Mouse (Mus musculus): Measurements from ENCODE around the gene Jam3. TPM values are rescaled to one million over a fixed set of nuclear protein-coding genes. Genes with fewer than 3 reads are reported as not detected.

Gene Jam3
- total and polyA plus RNA-seq, 3 experiments: 0.17 to 2.0 (median 0.72) TPM

DNA sequence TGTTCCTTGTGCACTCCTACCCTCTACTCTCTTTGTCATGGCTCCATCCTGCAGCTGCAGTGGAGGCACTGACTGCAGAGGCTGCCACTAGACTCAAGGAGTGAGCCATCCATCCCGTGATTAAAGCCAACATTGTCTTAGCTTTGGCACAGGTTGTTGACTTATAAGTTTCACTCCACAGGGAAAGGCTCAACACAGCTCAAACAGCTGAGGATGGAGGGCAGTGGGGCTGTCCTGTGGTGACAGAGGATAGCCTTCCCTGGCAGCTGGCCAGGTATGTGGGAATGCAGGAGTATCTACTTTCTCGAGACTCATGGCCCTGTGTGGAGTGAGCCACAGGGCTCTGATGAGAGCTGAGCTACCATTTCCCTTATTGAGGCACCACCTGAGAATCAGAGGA lies 34.1 kb upstream of the Jam3 start:
- dilution Hi-C loops (cut with MboI; ENCODE audit: extremely low pct_ligation_motif_present, extremely low pct_unique_long_range_greater_than_20kb, low sequenced_read_pairs): no loop called here
- no peak overlapping the region for H3K4me2 ChIP-seq (ENCODE audit: insufficient read depth, low read depth, poor library complexity, severe bottlenecking)
- no peak overlapping the region for H3K27ac ChIP-seq (ENCODE audit: insufficient read depth, low read depth)
- peaks cover 14 to 44% of the 10 kb centered on the region in 2 experiments for H3K4me1 ChIP-seq (ENCODE audit: control insufficient read depth in 1 of 2, insufficient read depth in 2 of 2)
- in situ Hi-C loops (cut with MboI; ENCODE audit: low pct_ligation_motif_present, low pct_unique_long_range_greater_than_20kb, low sequenced_read_pairs): no loop called here
- H3K27me3 ChIP-seq (replicated peaks): no peaks in the 10 kb centered on the region
- no peak overlapping the region for H3K4me3 ChIP-seq (replicated peaks in 1 of 3; ENCODE audit: low read depth in 2 of 3, low read length in 2 of 3, poor library complexity in 1 of 3)
- no peak overlapping the region for H3K9ac ChIP-seq (ENCODE audit: insufficient read depth, low read depth)
- TF ChIP-seq E2F4 (IDR thresholded peaks at IDR 0.05; ENCODE audit: insufficient replicate concordance, low read depth, low read length): no peak
- no peak for TF ChIP-seq EP300 (IDR thresholded peaks at IDR 0.05; ENCODE audit: low read length)
- TF ChIP-seq TCF12 (IDR thresholded peaks at IDR 0.05; ENCODE audit: low read depth, low read length): no peak
- no peak for TF ChIP-seq TBP (conservative IDR thresholded peaks at IDR 0.05; ENCODE audit: low read depth, low read length)
- no peaks in the 10 kb centered on the region for H3K9me3 ChIP-seq (replicated peaks; ENCODE audit: low read length)
- no peaks in the 10 kb centered on the region for H3K36me3 ChIP-seq (replicated peaks in 1 of 2; ENCODE audit: control insufficient read depth in 1 of 2, insufficient read depth in 1 of 2, low read length in 1 of 2)
- DNase-seq (ENCODE audit: extremely low read depth): no peak
- H3K79me2 ChIP-seq (replicated peaks; ENCODE audit: control insufficient read depth, extremely low read depth, insufficient read depth, poor library complexity, severe bottlenecking): no peaks in the 10 kb centered on the region

DNA sequence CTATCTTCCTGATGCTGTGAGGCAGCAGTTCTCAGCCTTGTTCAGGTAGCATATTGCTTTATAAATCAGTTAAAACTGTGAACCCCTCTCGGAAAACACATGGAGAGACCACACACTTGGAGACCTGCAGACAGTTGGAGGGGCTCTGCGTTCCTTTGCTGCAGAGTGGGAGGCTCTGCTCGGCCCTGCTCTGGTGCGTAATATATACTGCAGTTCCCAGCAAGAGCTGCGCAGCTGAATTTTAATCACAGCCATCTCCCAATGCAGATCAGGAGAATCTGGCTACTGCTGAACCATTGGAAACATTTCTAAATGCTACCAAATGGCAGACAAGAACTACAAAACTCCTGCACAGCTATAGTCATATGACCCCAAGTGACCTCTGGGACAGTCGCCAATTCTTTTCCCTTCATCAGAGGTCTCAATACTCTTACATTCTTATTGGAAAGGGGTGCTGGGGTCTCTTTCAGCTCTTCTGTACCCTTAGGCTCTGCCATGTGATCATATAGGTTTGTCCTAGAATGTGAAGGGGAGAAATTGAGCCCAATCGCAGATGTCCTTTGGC lies 33.5 kb upstream of the Jam3 start:
- H3K27ac ChIP-seq (ENCODE audit: insufficient read depth, low read depth): no peak overlapping the region
- no peaks in the 10 kb centered on the region for H3K79me2 ChIP-seq (replicated peaks; ENCODE audit: control insufficient read depth, extremely low read depth, insufficient read depth, poor library complexity, severe bottlenecking)
- H3K27me3 ChIP-seq (replicated peaks): no peaks in the 10 kb centered on the region
- dilution Hi-C loops (cut with MboI; ENCODE audit: extremely low pct_ligation_motif_present, extremely low pct_unique_long_range_greater_than_20kb, low sequenced_read_pairs): no loop called here
- H3K36me3 ChIP-seq (replicated peaks in 1 of 2; ENCODE audit: control insufficient read depth in 1 of 2, insufficient read depth in 1 of 2, low read length in 1 of 2): no peaks in the 10 kb centered on the region
- peaks cover 14 to 43% of the 10 kb centered on the region in 2 experiments for H3K4me1 ChIP-seq (ENCODE audit: control insufficient read depth in 1 of 2, insufficient read depth in 2 of 2)
- no peak for DNase-seq (ENCODE audit: extremely low read depth)
- no peak overlapping the region for H3K4me3 ChIP-seq (replicated peaks in 1 of 3; ENCODE audit: low read depth in 2 of 3, low read length in 2 of 3, poor library complexity in 1 of 3)
- TF ChIP-seq MXI1 (IDR thresholded peaks at IDR 0.05; ENCODE audit: low read depth, low read length): no peak
- TF ChIP-seq CHD1 (IDR thresholded peaks at IDR 0.05; ENCODE audit: low read depth, low read length): no peak
- no peak for TF ChIP-seq NELFE (IDR thresholded peaks at IDR 0.05; ENCODE audit: low read depth, low read length)
- TF ChIP-seq POLR2AphosphoS2 (IDR thresholded peaks at IDR 0.05; ENCODE audit: low read depth, low read length): no peak
- no peak for TF ChIP-seq USF1 (IDR thresholded peaks at IDR 0.05; ENCODE audit: low read depth, low read length)
- no peak for TF ChIP-seq HCFC1 (IDR thresholded peaks at IDR 0.05; ENCODE audit: low read depth, low read length)
- TF ChIP-seq ZNF384 (IDR thresholded peaks at IDR 0.05; ENCODE audit: low read depth, low read length): no peak
- no peak for TF ChIP-seq GABPA (IDR thresholded peaks at IDR 0.05; ENCODE audit: insufficient replicate concordance, low read depth, low read length)
- TF ChIP-seq IRF4 (IDR thresholded peaks at IDR 0.05; ENCODE audit: low read depth, low read length): no peak
- TF ChIP-seq EP300 (IDR thresholded peaks at IDR 0.05; ENCODE audit: low read length): no peak
- TF ChIP-seq UBTF (IDR thresholded peaks at IDR 0.05; ENCODE audit: low read depth, low read length): no peak
- TF ChIP-seq POLR2A (IDR thresholded peaks at IDR 0.05; ENCODE audit: low read depth, low read length): no peak
- no peak for TF ChIP-seq USF2 (conservative IDR thresholded peaks at IDR 0.05; ENCODE audit: low read depth, low read length)
- TF ChIP-seq ZC3H11A (IDR thresholded peaks at IDR 0.05; ENCODE audit: low read depth, low read length): no peak
- no peak for TF ChIP-seq ELF1 (IDR thresholded peaks at IDR 0.05; ENCODE audit: low read depth, low read length)
- no peak overlapping the region for H3K4me2 ChIP-seq (ENCODE audit: insufficient read depth, low read depth, poor library complexity, severe bottlenecking)
- no peaks in the 10 kb centered on the region for H3K9me3 ChIP-seq (replicated peaks; ENCODE audit: low read length)
- no peak overlapping the region for H3K9ac ChIP-seq (ENCODE audit: insufficient read depth, low read depth)
- in situ Hi-C loops (cut with MboI; ENCODE audit: low pct_ligation_motif_present, low pct_unique_long_range_greater_than_20kb, low sequenced_read_pairs): no loop called here

All from CH12.LX (cell line).